Mouse (Mus musculus) lung, embryonic 15.5 days (tissue): ENCODE results near the gene Ano6. TPM values are rescaled to one million over a fixed set of nuclear protein-coding genes. Genes with fewer than 3 reads are reported as not detected.

Experiments used
- ATAC-seq: fragments of 200-750 bp; cut with Nextera tagmentation; 2 replicates; pipeline ENCODE4 v1.8.0; 2017; ENCODE audit warnings: moderate number of reproducible peaks, borderline replicate concordance; ENCODE audit not compliant: low FRiP score, low TSS enrichment; ENCODE audit errors: extremely low read depth
- H3K27ac ChIP-seq: fragments of 300-500 bp; sonication (generic); 2 replicates; pipeline ENCODE4 v1.5.1; 2015; ENCODE audit warnings: moderate library complexity, mild to moderate bottlenecking, inconsistent platforms
- H3K27me3 ChIP-seq: fragments of 300-500 bp; sonication (generic); 2 replicates; pipeline ENCODE4 v1.6.1; 2015; ENCODE audit warnings: inconsistent platforms
- H3K36me3 ChIP-seq: fragments of 300-500 bp; sonication (generic); 2 replicates; pipeline ENCODE4 v1.6.1; 2015; ENCODE audit warnings: inconsistent platforms
- H3K4me1 ChIP-seq: fragments of 300-500 bp; sonication (generic); 2 replicates; pipeline ENCODE4 v1.6.1; 2015; ENCODE audit warnings: inconsistent platforms
- H3K4me2 ChIP-seq: fragments of 300-500 bp; sonication (generic); 2 replicates; pipeline ENCODE4 v1.6.1; 2015; ENCODE audit warnings: inconsistent platforms, mild to moderate bottlenecking, moderate library complexity
- H3K4me3 ChIP-seq: fragments of 300-500 bp; sonication (generic); 2 replicates; pipeline ENCODE4 v1.5.1; 2015; ENCODE audit warnings: mild to moderate bottlenecking, inconsistent platforms
- H3K9ac ChIP-seq: fragments of 300-500 bp; sonication (generic); 2 replicates; pipeline ENCODE4 v1.6.1; 2015; ENCODE audit warnings: inconsistent platforms
- H3K9me3 ChIP-seq: fragments of 300-500 bp; sonication (generic); 2 replicates; pipeline ENCODE4 v1.6.1; 2016; ENCODE audit warnings: inconsistent platforms
- WGBS: fragments of 180-500 bp; shearing (Covaris S2); methylation state at CpG from one replicate; pipeline ENCODE4 v1.1.7; 2015; 5-methylcytosine and 5-hydroxymethylcytosine counted together
- polyA plus RNA-seq: library from polyadenylated mRNA; unstranded; fragments of >200 nt; fragmentation: Nextera tagmentation; extraction: Ambion mirVana; gene quantifications from 2 replicates; pipeline ENCODE4 v1.2.1, GENCODE M21; 2015

Gene Ano6
- polyA plus RNA-seq, 1 experiment from 2014 or later, result 44.0 TPM

GRCm38 (mm10) chr15:95935141-95935540 lies 144.5 kb downstream of the Ano6 start:
- no peaks in the 10 kb centered on the region for H3K9me3 ChIP-seq
- H3K27me3 ChIP-seq, result no peaks in the 10 kb centered on the region
- 84% methylated on average over 11 of the region's 11 CpGs for WGBS
- no peak overlapping the region for H3K4me3 ChIP-seq
- H3K4me2 ChIP-seq, result no peak overlapping the region
- peaks cover 27% of the 10 kb centered on the region for H3K4me1 ChIP-seq
- no peak overlapping the region for H3K27ac ChIP-seq
- peaks cover 14% of the 10 kb centered on the region for H3K36me3 ChIP-seq
- no peak overlapping the region for H3K9ac ChIP-seq
- no peak for ATAC-seq

- H3K4me2 ChIP-seq, result no peak overlapping the region
- H3K36me3 ChIP-seq, result peaks cover 43% of the 10 kb centered on the region
- WGBS, result 51% methylated on average over 4 of the region's 4 CpGs
- no peak for ATAC-seq
- H3K9ac ChIP-seq, result no peak overlapping the region
- H3K27me3 ChIP-seq, result no peaks in the 10 kb centered on the region
- H3K27ac ChIP-seq, result no peak overlapping the region
- no peaks in the 10 kb centered on the region for H3K4me1 ChIP-seq
- H3K4me3 ChIP-seq, result no peak overlapping the region
- no peaks in the 10 kb centered on the region for H3K9me3 ChIP-seq
These were observed 152.8 kb downstream of the Ano6 start for GRCm38 (mm10) chr15:95943470-95943869.

GRCm38 (mm10) chr15:95944299-95944698 lies 153.7 kb downstream of the Ano6 start:
- WGBS, result 70% methylated on average over 6 of the region's 6 CpGs
- ATAC-seq, result no peak
- Histone ChIP-seq H3K27ac (no peak overlapping the region), H3K9me3 (no peaks in the 10 kb centered on the region), H3K4me2 (no peak overlapping the region), H3K27me3 (no peaks in the 10 kb centered on the region), H3K36me3 (peaks cover 42% of the 10 kb centered on the region), H3K4me3 (no peak overlapping the region), H3K4me1 (no peaks in the 10 kb centered on the region), H3K9ac (no peak overlapping the region)

- no peak overlapping the region for H3K4me3 ChIP-seq
- no peaks in the 10 kb centered on the region for H3K9me3 ChIP-seq
- peaks cover 46% of the 10 kb centered on the region for H3K36me3 ChIP-seq
- ATAC-seq, result no peak
- no peak overlapping the region for H3K9ac ChIP-seq
- 80% methylated on average over 11 of the region's 11 CpGs for WGBS
- no peaks in the 10 kb centered on the region for H3K27me3 ChIP-seq
- H3K4me2 ChIP-seq, result no peak overlapping the region
- no peaks in the 10 kb centered on the region for H3K4me1 ChIP-seq
- H3K27ac ChIP-seq, result no peak overlapping the region
These were observed 155.5 kb downstream of the Ano6 start for GRCm38 (mm10) chr15:95945951-95946708.

GRCm38 (mm10) chr15:95948411-95948810 lies 157.8 kb downstream of the Ano6 start:
- H3K36me3 ChIP-seq, result peaks cover 37% of the 10 kb centered on the region
- no peaks in the 10 kb centered on the region for H3K27me3 ChIP-seq
- no peak overlapping the region for H3K4me2 ChIP-seq
- no peak overlapping the region for H3K9ac ChIP-seq
- H3K9me3 ChIP-seq, result no peaks in the 10 kb centered on the region
- H3K4me3 ChIP-seq, result no peak overlapping the region
- H3K4me1 ChIP-seq, result no peaks in the 10 kb centered on the region
- H3K27ac ChIP-seq, result no peak overlapping the region
- 96% methylated on average over 18 of the region's 18 CpGs for WGBS
- no peak for ATAC-seq

GRCm38 (mm10) chr15:95949336-95949735 lies 158.7 kb downstream of the Ano6 start:
- no peak overlapping the region for H3K27ac ChIP-seq
- H3K9me3 ChIP-seq, result no peaks in the 10 kb centered on the region
- no peak overlapping the region for H3K4me3 ChIP-seq
- H3K9ac ChIP-seq, result no peak overlapping the region
- H3K36me3 ChIP-seq, result peaks cover 37% of the 10 kb centered on the region
- no peaks in the 10 kb centered on the region for H3K27me3 ChIP-seq
- ATAC-seq, result no peak
- H3K4me2 ChIP-seq, result no peak overlapping the region
- no peaks in the 10 kb centered on the region for H3K4me1 ChIP-seq
- 85% methylated on average over 13 of the region's 13 CpGs for WGBS

- Histone ChIP-seq H3K9me3 (no peaks in the 10 kb centered on the region), H3K36me3 (peaks cover 38% of the 10 kb centered on the region), H3K27ac (no peak overlapping the region), H3K4me1 (no peaks in the 10 kb centered on the region), H3K4me2 (no peak overlapping the region), H3K9ac (no peak overlapping the region), H3K4me3 (no peak overlapping the region), H3K27me3 (no peaks in the 10 kb centered on the region)
- WGBS, result 65% methylated on average over 5 of the region's 5 CpGs
- ATAC-seq, result no peak
These were observed 160.9 kb downstream of the Ano6 start for GRCm38 (mm10) chr15:95951497-95951896.

- H3K27ac ChIP-seq, result no peak overlapping the region
- H3K9me3 ChIP-seq, result no peaks in the 10 kb centered on the region
- peaks cover 17% of the 10 kb centered on the region for H3K36me3 ChIP-seq
- ATAC-seq, result no peak
- H3K4me2 ChIP-seq, result no peak overlapping the region
- no peaks in the 10 kb centered on the region for H3K27me3 ChIP-seq
- 71% methylated on average over 3 of the region's 3 CpGs for WGBS
- no peak overlapping the region for H3K4me3 ChIP-seq
- H3K4me1 ChIP-seq, result no peaks in the 10 kb centered on the region
- no peak overlapping the region for H3K9ac ChIP-seq
These were observed 166.0 kb downstream of the Ano6 start for GRCm38 (mm10) chr15:95956692-95957091.

GRCm38 (mm10) chr15:95962411-95963123 lies 171.9 kb downstream of the Ano6 start:
- no peak overlapping the region for H3K4me3 ChIP-seq
- H3K4me1 ChIP-seq, result no peaks in the 10 kb centered on the region
- no peak overlapping the region for H3K4me2 ChIP-seq
- no peak overlapping the region for H3K9ac ChIP-seq
- ATAC-seq, result no peak
- no peaks in the 10 kb centered on the region for H3K27me3 ChIP-seq
- no peak overlapping the region for H3K27ac ChIP-seq
- H3K9me3 ChIP-seq, result no peaks in the 10 kb centered on the region
- 88% methylated on average over 3 of the region's 3 CpGs for WGBS
- H3K36me3 ChIP-seq, result peaks cover 14% of the 10 kb centered on the region

GRCm38 (mm10) chr15:95963124-95963482 lies 172.5 kb downstream of the Ano6 start:
- H3K4me2 ChIP-seq, result no peak overlapping the region
- no peaks in the 10 kb centered on the region for H3K4me1 ChIP-seq
- peaks cover 17% of the 10 kb centered on the region for H3K36me3 ChIP-seq
- no peaks in the 10 kb centered on the region for H3K27me3 ChIP-seq
- H3K9ac ChIP-seq, result no peak overlapping the region
- no peak overlapping the region for H3K27ac ChIP-seq
- ATAC-seq, result no peak
- H3K9me3 ChIP-seq, result no peaks in the 10 kb centered on the region
- H3K4me3 ChIP-seq, result no peak overlapping the region
- WGBS, result 78% methylated on average over 10 of the region's 10 CpGs

GRCm38 (mm10) chr15:95963533-95964250 lies 173.0 kb downstream of the Ano6 start:
- ATAC-seq, result no peak

GRCm38 (mm10) chr15:95964251-95964561 lies 173.6 kb downstream of the Ano6 start:
- Histone ChIP-seq H3K36me3 (peaks cover 17% of the 10 kb centered on the region; the same call in 1 of the 2 replicates), H3K9ac (no peak overlapping the region), H3K27me3 (no peaks in the 10 kb centered on the region), H3K9me3 (no peaks in the 10 kb centered on the region), H3K4me2 (no peak overlapping the region), H3K27ac (no peak overlapping the region), H3K4me1 (no peaks in the 10 kb centered on the region), H3K4me3 (no peak overlapping the region)
- 67% methylated on average over 4 of the region's 4 CpGs for WGBS
- ATAC-seq, result no peak

More at GRCm38 (mm10) chr15:95963533-95964250, 173.0 kb downstream of the Ano6 start:
- Histone ChIP-seq H3K4me3 (no peak overlapping the region), H3K36me3 (peaks cover 14% of the 10 kb centered on the region; the same call in 1 of the 2 replicates), H3K27ac (no peak overlapping the region), H3K4me1 (no peaks in the 10 kb centered on the region), H3K9ac (no peak overlapping the region), H3K27me3 (no peaks in the 10 kb centered on the region), H3K4me2 (no peak overlapping the region), H3K9me3 (no peaks in the 10 kb centered on the region)
- WGBS, result 78% methylated on average over 12 of the region's 12 CpGs
